Mouse (Mus musculus) intestine, embryonic 16.5 days (tissue): ENCODE results near the gene Rcn2. TPM values are rescaled to one million over a fixed set of nuclear protein-coding genes. Genes with fewer than 3 reads are reported as not detected.

Source experiments
- ATAC-seq: fragments of 200-750 bp; cut with Nextera tagmentation; 2 replicates; pipeline ENCODE4 v1.8.0; 2017; ENCODE audit warnings: moderate TSS enrichment, moderate library complexity
- H3K27ac ChIP-seq: fragments of 300-500 bp; sonication (generic); 2 replicates; pipeline ENCODE4 v1.5.1; 2014; ENCODE audit warnings: mild to moderate bottlenecking, low read length
- H3K27me3 ChIP-seq: fragments of 300-500 bp; sonication (generic); replicated peaks from 2 replicates; pipeline ENCODE4 v1.6.1; 2014; ENCODE audit warnings: low read length, control low read depth, mixed read lengths; ENCODE audit not compliant: control insufficient read depth, insufficient read depth
- H3K36me3 ChIP-seq: fragments of 300-500 bp; sonication (generic); 2 replicates; pipeline ENCODE4 v1.6.1; 2014; ENCODE audit warnings: low read length, control low read depth; ENCODE audit not compliant: control insufficient read depth, insufficient read depth
- H3K4me1 ChIP-seq: fragments of 300-500 bp; sonication (generic); 2 replicates; pipeline ENCODE4 v1.6.1; 2014; ENCODE audit warnings: low read length, control low read depth, mixed read lengths; ENCODE audit not compliant: control insufficient read depth, insufficient read depth
- H3K4me2 ChIP-seq: fragments of 300-500 bp; sonication (generic); 2 replicates; pipeline ENCODE4 v1.6.1; 2014; ENCODE audit warnings: low read depth, low read length, control low read depth
- H3K4me3 ChIP-seq: fragments of 300-500 bp; sonication (generic); 2 replicates; pipeline ENCODE4 v1.5.1; 2014; ENCODE audit warnings: mild to moderate bottlenecking, low read length
- H3K9ac ChIP-seq: fragments of 300-500 bp; sonication (generic); 2 replicates; pipeline ENCODE4 v1.6.1; 2014; ENCODE audit warnings: low read depth, low read length
- H3K9me3 ChIP-seq: fragments of 300-500 bp; sonication (generic); 2 replicates; pipeline ENCODE4 v1.6.1; 2016; ENCODE audit warnings: low read length, control low read depth; ENCODE audit not compliant: control insufficient read depth
- WGBS: fragments of 180-500 bp; shearing (Covaris S2); extraction: QIAGEN DNeasy Blood & Tissue Kit; methylation state at CpG from one replicate; pipeline ENCODE4 v1.1.7; 2014; 5-methylcytosine and 5-hydroxymethylcytosine counted together
- polyA plus RNA-seq: library from polyadenylated mRNA; unstranded; fragments of >200 nt; fragmentation: Nextera tagmentation; extraction: Ambion mirVana; gene quantifications from 2 replicates; pipeline ENCODE4 v1.2.1, GENCODE M21; 2015

Rcn2 gene
- polyA plus RNA-seq, 1 experiment from 2014 or later = 136 TPM

- peak within 1 kb of the TSS; percentile 47; the same call in 1 of the 2 replicates for H3K9ac ChIP-seq
These were observed 48.3 kb downstream of the Rcn2 start, which contains the start of gene Pstpip1 for GRCm38 (mm10) chr9:56089778-56090520. Gene Pstpip1, plus strand, starts transcription at chr9:56089962.

GRCm38 (mm10) chr9:56090546-56091225, 49.0 kb downstream of the Rcn2 start:
- Histone ChIP-seq H3K36me3 (no peaks in the 10 kb centered on the region), H3K9ac (no peak overlapping the region), H3K4me1 (peaks cover 11% of the 10 kb centered on the region), H3K4me2 (no peak overlapping the region), H3K27ac (no peak overlapping the region), H3K27me3 (no peaks in the 10 kb centered on the region), H3K4me3 (no peak overlapping the region), H3K9me3 (no peaks in the 10 kb centered on the region)
- WGBS = 70% methylated on average over 5 of the region's 5 CpGs
- peak; percentile 25; the same call in 1 of the 2 replicates for ATAC-seq

More at GRCm38 (mm10) chr9:56089778-56090520, 48.3 kb downstream of the Rcn2 start, which contains the start of gene Pstpip1:
- Histone ChIP-seq H3K36me3 (no peaks in the 10 kb centered on the region), H3K4me3 (0 out of 2 replicates have a peak within 1 kb of the TSS, but pooled peaks have one; percentile 5), H3K4me1 (peaks cover 11% of the 10 kb centered on the region), H3K4me2 (peak within 1 kb of the TSS; percentile 34), H3K27ac (peak within 1 kb of the TSS; percentile 29), H3K9me3 (no peaks in the 10 kb centered on the region), H3K27me3 (no peaks in the 10 kb centered on the region)
- WGBS = 20% methylated on average over 22 of the region's 22 CpGs
- ATAC-seq = peak; percentile 88

- H3K9ac ChIP-seq = no peak overlapping the region
- peaks cover 11% of the 10 kb centered on the region for H3K4me1 ChIP-seq
- no peak overlapping the region for H3K27ac ChIP-seq
- no peaks in the 10 kb centered on the region for H3K27me3 ChIP-seq
- H3K4me2 ChIP-seq = no peak overlapping the region
- no peaks in the 10 kb centered on the region for H3K36me3 ChIP-seq
- ATAC-seq = no peak
- 53% methylated on average over 2 of the region's 2 CpGs for WGBS
- H3K9me3 ChIP-seq = no peaks in the 10 kb centered on the region
- no peak overlapping the region for H3K4me3 ChIP-seq
These were observed 50.5 kb downstream of the Rcn2 start for GRCm38 (mm10) chr9:56092102-56092501.

GRCm38 (mm10) chr9:56097584-56098298, 56.1 kb downstream of the Rcn2 start:
- H3K27me3 ChIP-seq = no peaks in the 10 kb centered on the region
- H3K9ac ChIP-seq = no peak overlapping the region
- no peak overlapping the region for H3K27ac ChIP-seq
- H3K9me3 ChIP-seq = no peaks in the 10 kb centered on the region
- no peak for ATAC-seq
- no peak overlapping the region for H3K4me2 ChIP-seq
- H3K4me1 ChIP-seq = no peaks in the 10 kb centered on the region
- 70% methylated on average over 4 of the region's 4 CpGs for WGBS
- H3K4me3 ChIP-seq = no peak overlapping the region
- H3K36me3 ChIP-seq = no peaks in the 10 kb centered on the region

GRCm38 (mm10) chr9:56100041-56100522, 58.4 kb downstream of the Rcn2 start:
- ATAC-seq = no peak

GRCm38 (mm10) chr9:56101022-56101421, 59.4 kb downstream of the Rcn2 start:
- Histone ChIP-seq H3K4me1 (0 out of 2 replicates have a peak, but pooled peaks cover under 1% of the 10 kb centered on the region), H3K9me3 (no peaks in the 10 kb centered on the region), H3K9ac (no peak overlapping the region), H3K4me3 (no peak overlapping the region), H3K27me3 (no peaks in the 10 kb centered on the region), H3K4me2 (no peak overlapping the region), H3K36me3 (no peaks in the 10 kb centered on the region), H3K27ac (no peak overlapping the region)
- 30% methylated on average over 4 of the region's 4 CpGs for WGBS
- no peak for ATAC-seq

More at GRCm38 (mm10) chr9:56100041-56100522, 58.4 kb downstream of the Rcn2 start:
- Histone ChIP-seq H3K27ac (no peak overlapping the region), H3K27me3 (no peaks in the 10 kb centered on the region), H3K36me3 (no peaks in the 10 kb centered on the region), H3K4me1 (no peaks in the 10 kb centered on the region), H3K9ac (no peak overlapping the region), H3K4me2 (no peak overlapping the region), H3K4me3 (no peak overlapping the region), H3K9me3 (no peaks in the 10 kb centered on the region)
- WGBS = 80% methylated on average over 7 of the region's 7 CpGs

GRCm38 (mm10) chr9:56104921-56105320, 63.3 kb downstream of the Rcn2 start:
- Histone ChIP-seq H3K36me3 (no peaks in the 10 kb centered on the region), H3K27me3 (no peaks in the 10 kb centered on the region), H3K4me3 (no peak overlapping the region), H3K4me2 (no peak overlapping the region), H3K9me3 (no peaks in the 10 kb centered on the region), H3K9ac (no peak overlapping the region), H3K4me1 (0 out of 2 replicates have a peak, but pooled peaks cover 2% of the 10 kb centered on the region), H3K27ac (no peak overlapping the region)
- 56% methylated on average over 7 of the region's 7 CpGs for WGBS
- no peak for ATAC-seq

GRCm38 (mm10) chr9:56106274-56107072, 64.8 kb downstream of the Rcn2 start:
- Histone ChIP-seq H3K4me3 (no peak overlapping the region), H3K4me1 (0 out of 2 replicates have a peak, but pooled peaks cover 2% of the 10 kb centered on the region), H3K27ac (no peak overlapping the region), H3K27me3 (no peaks in the 10 kb centered on the region), H3K9me3 (no peaks in the 10 kb centered on the region), H3K4me2 (no peak overlapping the region), H3K9ac (no peak overlapping the region), H3K36me3 (no peaks in the 10 kb centered on the region)
- no peak for ATAC-seq
- WGBS = 81% methylated on average over 6 of the region's 6 CpGs
